Mouse (Mus musculus): Measurements from ENCODE around the gene Ehd4. TPM values are rescaled to one million over a fixed set of nuclear protein-coding genes. Genes with fewer than 3 reads are reported as not detected.

Gene Ehd4
- total and polyA plus RNA-seq, 2 experiments, result 2.9 to 7.4 TPM

DNA sequence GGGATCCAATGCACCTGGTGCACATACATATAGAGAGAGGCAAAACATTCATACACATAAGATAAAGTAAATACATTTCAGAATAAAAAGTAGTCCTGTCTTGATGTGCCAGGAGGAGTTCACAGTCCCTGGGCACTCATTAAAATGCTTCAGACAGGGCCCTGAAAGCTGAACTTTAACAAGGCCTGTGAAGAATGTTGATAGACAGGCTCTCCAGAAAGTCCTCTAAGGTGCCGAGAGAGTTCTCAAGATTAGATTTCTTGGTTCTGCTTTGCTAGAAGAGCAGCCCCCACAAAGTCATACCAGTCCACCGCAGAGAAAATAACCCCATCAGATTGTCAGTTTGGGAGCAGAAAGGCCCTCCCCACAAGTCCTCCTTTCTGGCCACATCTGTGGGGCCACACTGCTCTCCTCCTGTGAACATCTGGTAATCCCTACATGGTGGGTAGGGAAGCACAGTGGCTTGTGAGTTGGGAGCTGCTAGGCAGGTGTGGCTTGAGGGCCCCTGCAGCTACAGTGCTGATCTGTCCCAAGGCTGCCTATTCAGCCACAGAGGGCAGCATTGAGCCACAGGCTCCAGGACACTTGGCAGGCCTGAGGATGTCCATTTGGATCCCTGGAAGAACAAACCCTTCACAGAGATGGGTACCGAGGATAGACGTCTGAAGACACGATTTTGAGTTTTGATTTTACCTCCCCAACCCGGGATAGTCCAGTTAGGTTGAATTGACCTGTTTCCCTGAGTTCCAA lies 31.3 kb upstream of the Ehd4 start:
- no peaks in the 10 kb centered on the region for H3K79me2 ChIP-seq (ENCODE audit: control insufficient read depth, insufficient read depth, low read length)
- no peak overlapping the region for H3K27ac ChIP-seq (replicated peaks; ENCODE audit: insufficient read depth, low read depth, low read length)
- peak; percentile 3 for DNase-seq (ENCODE audit: extremely low read depth, low read depth, low spot score)
- H3K9ac ChIP-seq (ENCODE audit: low read depth, low read length), result no peak overlapping the region
- H3K4me1 ChIP-seq (ENCODE audit: control insufficient read depth, insufficient read depth, low read length), result no peaks in the 10 kb centered on the region
- H3K27me3 ChIP-seq (ENCODE audit: control insufficient read depth, insufficient read depth, low read length), result no peaks in the 10 kb centered on the region
- TF ChIP-seq POLR2A (IDR thresholded peaks at IDR 0.05; ENCODE audit: extremely low read depth, insufficient read depth, low read length), result no peak
- peak; percentile 54 for TF ChIP-seq CTCF (IDR thresholded peaks at IDR 0.05; ENCODE audit: low read depth, low read length)
- H3K4me3 ChIP-seq (ENCODE audit: insufficient read depth, low read depth, low read length), result no peak overlapping the region
- WGBS, result 66% methylated on average over 6 of the region's 6 CpGs
- H3K36me3 ChIP-seq (ENCODE audit: control insufficient read depth, insufficient read depth, low read length), result no peaks in the 10 kb centered on the region

DNA sequence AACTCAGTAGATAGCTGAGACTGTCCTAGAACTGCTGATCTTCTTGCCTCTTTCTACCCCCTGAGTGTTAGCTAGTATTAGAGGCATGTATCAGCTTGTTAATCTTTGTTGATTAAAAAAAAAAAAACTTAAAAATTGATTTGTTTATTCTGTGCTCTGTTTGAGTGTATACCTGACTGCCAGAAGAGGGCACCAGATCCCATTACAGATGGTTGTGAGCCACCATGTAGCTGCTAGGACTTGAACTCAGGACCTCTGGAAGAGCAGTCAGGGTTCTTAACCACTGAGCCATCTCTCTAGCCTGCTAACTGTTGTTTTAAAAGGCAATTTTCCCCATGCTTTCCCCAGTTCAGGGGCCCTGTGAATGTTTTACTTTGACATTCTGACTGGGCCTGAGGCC lies 24.5 kb upstream of the Ehd4 start:
- H3K27me3 ChIP-seq (ENCODE audit: control insufficient read depth, insufficient read depth, low read length), result no peaks in the 10 kb centered on the region
- TF ChIP-seq POLR2A (IDR thresholded peaks at IDR 0.05; ENCODE audit: extremely low read depth, insufficient read depth, low read length) (no peak), CTCF (IDR thresholded peaks at IDR 0.05; ENCODE audit: low read depth, low read length) (peak; percentile 16; the same call in 1 of the 2 replicates)
- no peaks in the 10 kb centered on the region for H3K79me2 ChIP-seq (ENCODE audit: control insufficient read depth, insufficient read depth, low read length)
- no peaks in the 10 kb centered on the region for H3K4me1 ChIP-seq (ENCODE audit: control insufficient read depth, insufficient read depth, low read length)
- H3K36me3 ChIP-seq (ENCODE audit: control insufficient read depth, insufficient read depth, low read length), result no peaks in the 10 kb centered on the region
- H3K9ac ChIP-seq (ENCODE audit: low read depth, low read length), result no peak overlapping the region
- DNase-seq (ENCODE audit: extremely low read depth, low read depth, low spot score), result no peak
- no peak overlapping the region for H3K27ac ChIP-seq (replicated peaks; ENCODE audit: insufficient read depth, low read depth, low read length)
- H3K4me3 ChIP-seq (ENCODE audit: insufficient read depth, low read depth, low read length), result no peak overlapping the region

DNA sequence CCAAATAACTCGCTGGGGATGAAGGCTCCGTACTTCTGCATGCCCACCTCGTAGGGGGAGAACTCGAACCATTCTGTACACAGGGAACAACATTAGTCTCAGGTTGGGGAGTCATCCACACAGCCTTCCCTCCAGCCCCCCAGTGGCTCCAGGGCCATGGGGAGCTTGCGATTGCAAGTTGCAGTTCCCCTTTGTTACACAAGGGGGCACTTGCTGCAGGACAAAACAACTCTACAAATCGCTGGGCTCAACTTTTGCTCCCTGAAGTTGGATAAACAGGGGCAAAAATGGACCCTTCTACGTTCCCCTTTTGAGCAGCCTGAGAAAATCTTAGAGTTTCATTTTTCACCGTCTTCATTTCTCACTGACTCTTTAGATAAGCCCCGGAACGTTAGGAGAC lies 19.3 kb upstream of the Ehd4 start:
- 23% methylated on average over 10 of the region's 10 CpGs for WGBS
- no peaks in the 10 kb centered on the region for H3K27me3 ChIP-seq (ENCODE audit: control insufficient read depth, insufficient read depth, low read length)

GRCm38 (mm10) chr2:120171362-120171761 lies 17.0 kb upstream of the Ehd4 start:
- Histone ChIP-seq H3K27ac (replicated peaks; ENCODE audit: insufficient read depth, low read depth, low read length) (no peak overlapping the region), H3K9ac (ENCODE audit: low read depth, low read length) (no peak overlapping the region), H3K36me3 (ENCODE audit: control insufficient read depth, insufficient read depth, low read length) (no peaks in the 10 kb centered on the region), H3K79me2 (ENCODE audit: control insufficient read depth, insufficient read depth, low read length) (no peaks in the 10 kb centered on the region), H3K27me3 (ENCODE audit: control insufficient read depth, insufficient read depth, low read length) (no peaks in the 10 kb centered on the region), H3K4me3 (ENCODE audit: insufficient read depth, low read depth, low read length) (no peak overlapping the region), H3K4me1 (ENCODE audit: control insufficient read depth, insufficient read depth, low read length) (no peaks in the 10 kb centered on the region)
- TF ChIP-seq CTCF (IDR thresholded peaks at IDR 0.05; ENCODE audit: low read depth, low read length) (no peak), POLR2A (IDR thresholded peaks at IDR 0.05; ENCODE audit: extremely low read depth, insufficient read depth, low read length) (no peak)
- 92% methylated on average over 7 of the region's 7 CpGs for WGBS
- DNase-seq (ENCODE audit: extremely low read depth, low read depth, low spot score), result no peak

More for the DNA sequence above, 19.3 kb upstream of the Ehd4 start:
- Histone ChIP-seq H3K27ac (replicated peaks; ENCODE audit: insufficient read depth, low read depth, low read length) (no peak overlapping the region), H3K79me2 (ENCODE audit: control insufficient read depth, insufficient read depth, low read length) (no peaks in the 10 kb centered on the region), H3K4me3 (ENCODE audit: insufficient read depth, low read depth, low read length) (no peak overlapping the region), H3K4me1 (ENCODE audit: control insufficient read depth, insufficient read depth, low read length) (no peaks in the 10 kb centered on the region), H3K9ac (ENCODE audit: low read depth, low read length) (no peak overlapping the region), H3K36me3 (ENCODE audit: control insufficient read depth, insufficient read depth, low read length) (no peaks in the 10 kb centered on the region)
- TF ChIP-seq POLR2A (IDR thresholded peaks at IDR 0.05; ENCODE audit: extremely low read depth, insufficient read depth, low read length) (no peak), CTCF (IDR thresholded peaks at IDR 0.05; ENCODE audit: low read depth, low read length) (peak; percentile 77)
- DNase-seq (ENCODE audit: extremely low read depth, low read depth, low spot score), result peak; percentile 33

DNA sequence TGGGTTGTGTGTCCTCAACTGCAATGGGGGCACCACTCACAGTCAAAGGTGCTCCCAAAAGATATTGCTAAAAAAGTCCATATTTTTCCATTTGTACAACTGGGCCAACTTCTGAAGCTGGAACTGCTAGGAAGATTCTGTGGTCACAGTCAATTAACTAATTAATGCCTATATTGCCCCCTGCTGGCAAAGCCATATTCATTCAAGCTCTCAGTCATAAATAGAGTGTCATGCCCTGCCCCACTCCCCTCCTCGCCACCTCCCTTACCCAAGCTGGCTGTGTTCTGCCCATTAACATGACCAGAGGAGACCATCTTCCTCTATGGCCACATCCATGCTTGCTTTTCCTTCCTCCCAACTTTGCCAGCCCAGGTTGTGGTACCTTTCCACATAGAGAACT lies 16.3 kb upstream of the Ehd4 start:
- H3K79me2 ChIP-seq (ENCODE audit: control insufficient read depth, insufficient read depth, low read length), result no peaks in the 10 kb centered on the region
- no peak overlapping the region for H3K9ac ChIP-seq (ENCODE audit: low read depth, low read length)
- WGBS, result 58% methylated on average over 1 of the region's 1 CpGs
- no peaks in the 10 kb centered on the region for H3K4me1 ChIP-seq (ENCODE audit: control insufficient read depth, insufficient read depth, low read length)
- no peaks in the 10 kb centered on the region for H3K36me3 ChIP-seq (ENCODE audit: control insufficient read depth, insufficient read depth, low read length)
- peak; percentile 16 for DNase-seq (ENCODE audit: extremely low read depth, low read depth, low spot score)
- H3K27me3 ChIP-seq (ENCODE audit: control insufficient read depth, insufficient read depth, low read length), result no peaks in the 10 kb centered on the region
- H3K27ac ChIP-seq (replicated peaks; ENCODE audit: insufficient read depth, low read depth, low read length), result no peak overlapping the region
- no peak overlapping the region for H3K4me3 ChIP-seq (ENCODE audit: insufficient read depth, low read depth, low read length)
- TF ChIP-seq POLR2A (IDR thresholded peaks at IDR 0.05; ENCODE audit: extremely low read depth, insufficient read depth, low read length) (no peak), CTCF (IDR thresholded peaks at IDR 0.05; ENCODE audit: low read depth, low read length) (peak; percentile 39; the same call in 1 of the 2 replicates)

DNA sequence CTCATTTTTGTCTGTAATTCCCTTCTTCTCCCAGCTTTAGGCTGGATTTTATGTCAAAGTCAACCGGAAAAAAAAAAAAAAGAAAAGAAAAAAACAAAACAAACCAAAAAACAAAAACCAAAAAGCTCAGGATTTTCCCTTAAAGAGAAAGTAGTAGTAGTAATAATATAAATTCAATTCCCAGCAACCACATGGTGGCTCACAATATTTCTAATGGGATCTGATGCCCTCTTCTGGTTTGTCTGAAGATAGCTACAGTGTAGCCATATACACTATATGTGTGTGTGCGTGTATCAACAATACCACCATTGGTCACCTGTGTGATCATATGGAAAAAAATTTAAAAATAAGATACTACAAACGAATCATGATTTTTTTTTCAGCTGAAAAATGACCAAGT lies 15.0 kb upstream of the Ehd4 start:
- DNase-seq (ENCODE audit: extremely low read depth, low read depth, low spot score), result no peak
- H3K4me1 ChIP-seq (ENCODE audit: control insufficient read depth, insufficient read depth, low read length), result no peaks in the 10 kb centered on the region
- H3K27ac ChIP-seq (replicated peaks; ENCODE audit: insufficient read depth, low read depth, low read length), result no peak overlapping the region
- H3K36me3 ChIP-seq (ENCODE audit: control insufficient read depth, insufficient read depth, low read length), result no peaks in the 10 kb centered on the region
- no peak overlapping the region for H3K4me3 ChIP-seq (ENCODE audit: insufficient read depth, low read depth, low read length)
- H3K27me3 ChIP-seq (ENCODE audit: control insufficient read depth, insufficient read depth, low read length), result no peaks in the 10 kb centered on the region
- TF ChIP-seq POLR2A (IDR thresholded peaks at IDR 0.05; ENCODE audit: extremely low read depth, insufficient read depth, low read length) (no peak), CTCF (IDR thresholded peaks at IDR 0.05; ENCODE audit: low read depth, low read length) (no peak)
- H3K79me2 ChIP-seq (ENCODE audit: control insufficient read depth, insufficient read depth, low read length), result no peaks in the 10 kb centered on the region
- 83% methylated on average over 3 of the region's 3 CpGs for WGBS
- no peak overlapping the region for H3K9ac ChIP-seq (ENCODE audit: low read depth, low read length)

Data from liver, adult 2 months (tissue).